ENCODE assay signal across 27 mouse cellular contexts in genomic region chr10:16514656-16515055, GRCm38 (mm10).
DNase-seq lines count a peak whose midpoint lies in the region; ATAC-seq and TF ChIP-seq lines count a peak whose summit lies in the region.
"Had no signal": no experiment of that assay in that cellular context is flagged by ENCODE, and none has a peak within 500 bp of the region (broad histone marks: within the 10 kb centered on the region; RNA-seq: fewer than 3 reads in every experiment).

No protein-coding gene starts in this region.

- no peaks in the 10 kb centered on the region for H3K36me3 ChIP-seq in forebrain, embryonic 15.5 days
- H3K36me3 ChIP-seq in forebrain, embryonic 12.5 days (replicated peaks) = no peaks in the 10 kb centered on the region
- H3K36me3 ChIP-seq in neural tube, embryonic 15.5 days = no peaks in the 10 kb centered on the region
- H3K36me3 ChIP-seq: G1E; heart, embryonic 12.5 days; heart, embryonic 15.5 days; hindbrain, embryonic 10.5 days; hindbrain, embryonic 13.5 days; intestine, embryonic 15.5 days had no signal

- H3K4me3 ChIP-seq in forebrain, embryonic 15.5 days = no peak overlapping the region
- no peak overlapping the region for H3K4me3 ChIP-seq in forebrain, embryonic 12.5 days (replicated peaks)
- H3K4me3 ChIP-seq in layer of hippocampus, adult 2 months = no peak overlapping the region
- no peak overlapping the region for H3K4me3 ChIP-seq in neural tube, embryonic 15.5 days (replicated peaks)
- H3K4me3 ChIP-seq: forebrain, embryonic 13.5 days; heart, embryonic 12.5 days; heart, embryonic 15.5 days; hindbrain, embryonic 10.5 days; hindbrain, embryonic 13.5 days; intestine, embryonic 15.5 days had no signal

- DNase-seq in layer of hippocampus, adult 2 months (ENCODE audit: low spot score in 2 of 2) = peak in 1 of 2 experiments; percentile 24
- DNase-seq in layer of hippocampus, adult 11-12 months (ENCODE audit: low spot score) = no peak
- DNase-seq in brain, embryonic 14.5 days (ENCODE audit: low read depth) = peak; percentile 31
- no peak for DNase-seq in ovary, postnatal 36 days (ENCODE audit: low spot score)
- DNase-seq: adrenal gland, postnatal 10 days; adrenal gland, postnatal 36 days; B cell, adult 2 months; cerebellum, adult 18-20 months; cerebellum, adult 9-10 months; cerebellum, postnatal 14 days; gastrocnemius, postnatal 25 days; heart, adult 18-20 months; heart, postnatal 10 days; heart, postnatal 36 days had no signal

- TF ChIP-seq POLR2A in brain, embryonic 14.5 days (IDR thresholded peaks at IDR 0.05; ENCODE audit: borderline replicate concordance, extremely low read depth, insufficient read depth, insufficient read length, poor library complexity, severe bottlenecking) = no peak

- TF ChIP-seq CTCF in layer of hippocampus, adult 2 months (conservative IDR thresholded peaks at IDR 0.05) = no peak
- no peak for TF ChIP-seq CTCF in brain, embryonic 14.5 days (IDR thresholded peaks at IDR 0.05; ENCODE audit: borderline replicate concordance, extremely low read depth, insufficient read depth, insufficient read length)

- no peaks in the 10 kb centered on the region for H3K9me3 ChIP-seq in forebrain, embryonic 15.5 days
- no peaks in the 10 kb centered on the region for H3K9me3 ChIP-seq in forebrain, embryonic 12.5 days
- no peaks in the 10 kb centered on the region for H3K9me3 ChIP-seq in neural tube, embryonic 15.5 days (replicated peaks)
- H3K9me3 ChIP-seq: forebrain, embryonic 13.5 days; G1E; heart, embryonic 12.5 days; heart, embryonic 15.5 days; hindbrain, embryonic 10.5 days; hindbrain, embryonic 13.5 days; intestine, embryonic 15.5 days had no signal

- H3K4me2 ChIP-seq in forebrain, embryonic 15.5 days (replicated peaks) = no peak overlapping the region
- H3K4me2 ChIP-seq in forebrain, embryonic 12.5 days = no peak overlapping the region
- no peak overlapping the region for H3K4me2 ChIP-seq in neural tube, embryonic 15.5 days
- H3K4me2 ChIP-seq: forebrain, embryonic 13.5 days; heart, embryonic 12.5 days; heart, embryonic 15.5 days; hindbrain, embryonic 13.5 days; intestine, embryonic 15.5 days had no signal

- 46% methylated on average over 2 of the region's 2 CpGs for WGBS in forebrain, embryonic 15.5 days
- 82% methylated on average over 2 of the region's 2 CpGs for WGBS in forebrain, embryonic 12.5 days
- 62% methylated on average over 2 of the region's 2 CpGs for WGBS in neural tube, embryonic 15.5 days

- no peak overlapping the region for H3K9ac ChIP-seq in forebrain, embryonic 15.5 days (replicated peaks)
- H3K9ac ChIP-seq in forebrain, embryonic 12.5 days = no peak overlapping the region
- H3K9ac ChIP-seq in neural tube, embryonic 15.5 days (replicated peaks) = no peak overlapping the region
- H3K9ac ChIP-seq: forebrain, embryonic 13.5 days; heart, embryonic 12.5 days; heart, embryonic 15.5 days; hindbrain, embryonic 13.5 days; intestine, embryonic 15.5 days had no signal

- H3K27ac ChIP-seq in forebrain, embryonic 15.5 days (replicated peaks) = no peak overlapping the region
- H3K27ac ChIP-seq in forebrain, embryonic 12.5 days = no peak overlapping the region
- H3K27ac ChIP-seq in layer of hippocampus, adult 2 months = peak overlapping the region; percentile 32; the same call in 1 of the 2 replicates
- no peak overlapping the region for H3K27ac ChIP-seq in neural tube, embryonic 15.5 days (replicated peaks)
- H3K27ac ChIP-seq: forebrain, embryonic 13.5 days; heart, embryonic 15.5 days; hindbrain, embryonic 10.5 days; hindbrain, embryonic 13.5 days; intestine, embryonic 15.5 days had no signal

- 0 out of 2 replicates have a peak, but pooled peaks have one; percentile 46 for ATAC-seq in forebrain, embryonic 15.5 days (replicated peaks)
- no peak for ATAC-seq in forebrain, embryonic 12.5 days (ENCODE audit: low FRiP score)
- no peak for ATAC-seq in neural tube, embryonic 15.5 days (ENCODE audit: low FRiP score)
- ATAC-seq: forebrain, embryonic 13.5 days; hindbrain, embryonic 16.5 days; intestine, embryonic 15.5 days; Patski had no signal

- H3K4me1 ChIP-seq in forebrain, embryonic 15.5 days = no peaks in the 10 kb centered on the region
- H3K4me1 ChIP-seq in forebrain, embryonic 12.5 days = no peaks in the 10 kb centered on the region
- no peaks in the 10 kb centered on the region for H3K4me1 ChIP-seq in neural tube, embryonic 15.5 days
- H3K4me1 ChIP-seq: forebrain, embryonic 13.5 days; heart, embryonic 12.5 days; heart, embryonic 15.5 days; hindbrain, embryonic 10.5 days; hindbrain, embryonic 13.5 days; intestine, embryonic 15.5 days had no signal

- H3K27me3 ChIP-seq in forebrain, embryonic 15.5 days = no peaks in the 10 kb centered on the region
- no peaks in the 10 kb centered on the region for H3K27me3 ChIP-seq in forebrain, embryonic 12.5 days
- no peaks in the 10 kb centered on the region for H3K27me3 ChIP-seq in neural tube, embryonic 15.5 days (replicated peaks)
- H3K27me3 ChIP-seq: CH12.LX; forebrain, embryonic 13.5 days; heart, embryonic 12.5 days; heart, embryonic 15.5 days; hindbrain, embryonic 13.5 days; intestine, embryonic 15.5 days; Patski had no signal
